Mouse (Mus musculus) heart, adult 2 months (tissue): Measurements from ENCODE around the gene Rxfp2.

ENCODE experiments used
- CTCF ChIP-seq: fragments of 200-600 bp; IDR thresholded peaks from 2 replicates; pipeline ENCODE4 v1.8.1; 2022; ENCODE audit warnings: antibody characterized with exemption, mild to moderate bottlenecking, moderate library complexity
- POLR2A ChIP-seq: fragments of 200-500 bp; IDR thresholded peaks from 2 replicates; pipeline ENCODE4 v1.6.1; 2011; ENCODE audit warnings: mild to moderate bottlenecking, low read depth, low read length, control low read depth; ENCODE audit not compliant: insufficient read depth

DNA sequence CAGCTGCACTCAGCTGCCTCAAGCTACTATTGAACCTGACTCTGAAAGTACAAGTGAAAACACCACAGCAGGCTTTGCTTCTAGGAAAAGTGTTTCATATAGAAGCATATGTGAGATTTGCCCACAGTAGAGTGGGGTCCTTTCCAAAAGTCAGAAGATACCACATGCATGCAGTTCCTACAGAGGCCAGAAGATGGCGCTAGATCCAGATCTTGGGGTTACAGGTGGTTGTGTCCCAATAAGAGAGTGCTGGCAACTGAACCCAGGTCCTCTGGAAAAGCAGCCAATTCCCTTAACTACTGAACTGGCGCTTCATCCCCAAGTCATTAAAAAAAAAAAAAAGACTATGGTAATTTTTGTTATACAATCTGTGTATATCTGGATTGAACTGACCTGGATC is 5.7 kb downstream of the Rxfp2 start:
- TF ChIP-seq CTCF: peak; percentile 50
- no peak for TF ChIP-seq POLR2A
